In genomic region chr1:86526789-86527598, GRCm38 (mm10) we compare ENCODE assay signal across 9 mouse cellular contexts. TPM values are rescaled to one million over a fixed set of nuclear protein-coding genes. Genes with fewer than 3 reads are reported as not detected.
DNase-seq lines count a peak whose midpoint lies in the region; ATAC-seq and TF ChIP-seq lines count a peak whose summit lies in the region.
"Had no signal": no experiment of that assay in that cellular context is flagged by ENCODE, and none has a peak within 500 bp of the region (broad histone marks: within the 10 kb centered on the region; RNA-seq: fewer than 3 reads in every experiment).

No protein-coding gene starts in this region.

- H3K36me3 ChIP-seq in intestine, postnatal 0 days (ENCODE audit: control insufficient read depth, insufficient read depth): peaks cover 4% of the 10 kb centered on the region; the same call in 1 of the 2 replicates
- H3K36me3 ChIP-seq in liver, postnatal 0 days (replicated peaks; ENCODE audit: insufficient read depth, low read length): peaks cover 11% of the 10 kb centered on the region

- peaks cover 21% of the 10 kb centered on the region for H3K4me1 ChIP-seq in cerebellum, adult 2 months (ENCODE audit: control insufficient read depth, insufficient read depth, low read length)
- 0 out of 2 replicates have a peak, but pooled peaks cover 5% of the 10 kb centered on the region for H3K4me1 ChIP-seq in intestine, postnatal 0 days (replicated peaks; ENCODE audit: control insufficient read depth, insufficient read depth, low read length)
- peaks cover 29% of the 10 kb centered on the region for H3K4me1 ChIP-seq in liver, postnatal 0 days (ENCODE audit: insufficient read depth)

- TF ChIP-seq CTCF in cerebellum, adult 2 months (IDR thresholded peaks at IDR 0.05; ENCODE audit: borderline replicate concordance, insufficient read depth, low read depth, low read length): no peak
- TF ChIP-seq CTCF in intestine, postnatal 0 days (IDR thresholded peaks at IDR 0.05; ENCODE audit: low read depth): no peak
- no peak; the same call in 1 of the 2 replicates for TF ChIP-seq CTCF in liver, postnatal 0 days (IDR thresholded peaks at IDR 0.05; ENCODE audit: low read depth)

- under 1% methylated on average over 109 of the region's 111 CpGs for WGBS in cerebellum, adult 2 months
- WGBS in intestine, postnatal 0 days: under 1% methylated on average over 110 of the region's 111 CpGs
- WGBS in liver, postnatal 0 days (ENCODE audit: insufficient replicate concordance): 2% methylated on average over 104 of the region's 111 CpGs

- no peak for TF ChIP-seq EP300 in liver, postnatal 0 days (IDR thresholded peaks at IDR 0.05; ENCODE audit: low read depth)

- DNase-seq in heart, adult 11 months: peak; percentile 96
- no peak for DNase-seq in heart, adult 9 months (ENCODE audit: low spot score in 2 of 2)
- peak; percentile 58 to 64 for DNase-seq in cerebellum, adult 2 months
- DNase-seq in gastrocnemius, postnatal 14 days: peak; percentile 60
- DNase-seq in liver, postnatal 0 days: peak; percentile 57
- peak; percentile 64 to 78 for DNase-seq in right cerebral cortex, postnatal 10 days (ENCODE audit: low spot score in 2 of 2)
- DNase-seq in urinary bladder, postnatal 36 days (ENCODE audit: low spot score in 2 of 2): peak; percentile 28 to 36

- H3K27ac ChIP-seq in cerebellum, adult 2 months (ENCODE audit: insufficient read depth, low read length): peak overlapping the region; percentile 83
- H3K27ac ChIP-seq in intestine, postnatal 0 days (ENCODE audit: low read depth, low read length): peak overlapping the region; percentile 99
- H3K27ac ChIP-seq in liver, postnatal 0 days (ENCODE audit: low read depth): peak overlapping the region; percentile 100

- TF ChIP-seq POLR2A in cerebellum, adult 2 months (IDR thresholded peaks at IDR 0.05; ENCODE audit: borderline replicate concordance, insufficient read depth, low read length): no peak

- H3K9me3 ChIP-seq in intestine, postnatal 0 days (ENCODE audit: control insufficient read depth): no peaks in the 10 kb centered on the region
- no peaks in the 10 kb centered on the region for H3K9me3 ChIP-seq in liver, postnatal 0 days (ENCODE audit: low read length)

- peak overlapping the region; percentile 98 for H3K9ac ChIP-seq in intestine, postnatal 0 days (ENCODE audit: low read depth, low read length)
- H3K9ac ChIP-seq in liver, postnatal 0 days (replicated peaks): peak overlapping the region; percentile 99

- H3K4me3 ChIP-seq in cerebellum, adult 2 months (replicated peaks; ENCODE audit: insufficient read depth, low read depth, low read length): peak overlapping the region; percentile 67
- H3K4me3 ChIP-seq in intestine, postnatal 0 days (ENCODE audit: low read depth, low read length): peak overlapping the region; percentile 98
- H3K4me3 ChIP-seq in liver, postnatal 0 days (ENCODE audit: low read depth, low read length): peak overlapping the region; percentile 99

- H3K27me3 ChIP-seq in cerebellum, adult 2 months (ENCODE audit: control insufficient read depth, insufficient read depth, low read length): no peaks in the 10 kb centered on the region
- no peaks in the 10 kb centered on the region for H3K27me3 ChIP-seq in intestine, postnatal 0 days (replicated peaks; ENCODE audit: control insufficient read depth, insufficient read depth, low read length)
- H3K27me3 ChIP-seq in liver, postnatal 0 days (ENCODE audit: insufficient read depth, low read length): no peaks in the 10 kb centered on the region
- H3K27me3 ChIP-seq: Patski had no signal

- ATAC-seq in intestine, postnatal 0 days: no peak
- no peak for ATAC-seq in liver, postnatal 0 days

- H3K4me2 ChIP-seq in intestine, postnatal 0 days (replicated peaks; ENCODE audit: low read depth): peak overlapping the region; percentile 78
- peak overlapping the region; percentile 93 for H3K4me2 ChIP-seq in liver, postnatal 0 days (ENCODE audit: low read depth, low read length)

- intact Hi-C loops in gastrocnemius, postnatal 14 days (cut with DNase I; ENCODE audit: low total_unique reads): no loop called here

RNA-seq across cellular contexts. Expression of gene Ptma, which starts 0.5 kb away (rescaled TPM):
- polyA plus RNA-seq in cerebellum, adult 2 months (2012; rRNA removed): 610 and 672 TPM in 2 replicates
- total RNA-seq in gastrocnemius, postnatal 14 days (2021): 100 to 1,000 TPM; 184 to 248 TPM
- 1,008 and 1,098 TPM in 2 replicates for polyA plus RNA-seq in intestine, postnatal 0 days (2015; fragmentation: Nextera tagmentation; extraction: Ambion mirVana)
- polyA plus RNA-seq in liver, postnatal 0 days (2015; fragmentation: Nextera tagmentation; extraction: Ambion mirVana): 750 and 799 TPM in 2 replicates

RNA-seq across cellular contexts. Expression of gene Pde6d, which starts 55.4 kb away (rescaled TPM):
- 84.2 and 87.1 TPM in 2 replicates for polyA plus RNA-seq in cerebellum, adult 2 months (2012; rRNA removed)
- 10 to 100 TPM; 25.0 to 30.2 TPM for total RNA-seq in gastrocnemius, postnatal 14 days (2021)
- 41.9 and 42.6 TPM in 2 replicates for polyA plus RNA-seq in intestine, postnatal 0 days (2015; fragmentation: Nextera tagmentation; extraction: Ambion mirVana)
- 25.2 and 29.6 TPM in 2 replicates for polyA plus RNA-seq in liver, postnatal 0 days (2015; fragmentation: Nextera tagmentation; extraction: Ambion mirVana)

RNA-seq across cellular contexts. Expression of gene Cops7b, which starts 55.7 kb away (rescaled TPM):
- 29.8 and 30.9 TPM in 2 replicates for polyA plus RNA-seq in cerebellum, adult 2 months (2012; rRNA removed)
- total RNA-seq in gastrocnemius, postnatal 14 days (2021): 1 to 10 TPM; 8.2 to 9.6 TPM
- 14.2 and 15.7 TPM in 2 replicates for polyA plus RNA-seq in intestine, postnatal 0 days (2015; fragmentation: Nextera tagmentation; extraction: Ambion mirVana)
- polyA plus RNA-seq in liver, postnatal 0 days (2015; fragmentation: Nextera tagmentation; extraction: Ambion mirVana): 8.5 and 9.8 TPM in 2 replicates

Comparison
In these comparisons a context has a peak if more than half of its experiments do, and no peak if none do; other contexts are left out.
1. DNase-seq: peak in heart, adult 11 months (single experiment), cerebellum, adult 2 months (2 of 2), gastrocnemius, postnatal 14 days (single experiment), liver, postnatal 0 days (single experiment), right cerebral cortex, postnatal 10 days (2 of 2) and urinary bladder, postnatal 36 days (2 of 2); none in heart, adult 9 months (0 of 2).
2. Peak in every context shown above with its lines, with median percentiles within 50 percentile points of each other: H3K27ac ChIP-seq and H3K4me3 ChIP-seq.